Mouse (Mus musculus) ES-E14 (cell line): ENCODE data around the gene Phf21b.

ENCODE experiments used
- CHD2 ChIP-seq: IDR thresholded peaks from 2 replicates; pipeline ENCODE4 v1.6.1; 2014; ENCODE audit warnings: mild to moderate bottlenecking, low read depth, low read length, inconsistent platforms
- HCFC1 ChIP-seq: IDR thresholded peaks from 2 replicates; pipeline ENCODE4 v1.6.1; 2012; ENCODE audit warnings: low read length, inconsistent platforms, borderline replicate concordance; ENCODE audit not compliant: insufficient read depth
- MAFK ChIP-seq: IDR thresholded peaks from 2 replicates; pipeline ENCODE4 v1.6.1; 2014; ENCODE audit warnings: mild to moderate bottlenecking, low read depth, low read length, inconsistent platforms; ENCODE audit not compliant: insufficient read depth
- ZC3H11A ChIP-seq: IDR thresholded peaks from 2 replicates; pipeline ENCODE4 v1.6.1; 2012; ENCODE audit warnings: low read depth, mild to moderate bottlenecking, inconsistent platforms, low read length, borderline replicate concordance
- ZNF384 ChIP-seq: IDR thresholded peaks from 2 replicates; pipeline ENCODE4 v1.6.1; 2012; ENCODE audit warnings: low read depth, low read length, inconsistent platforms

GRCm38 (mm10) chr15:84854171-84854811 lies 1.6 kb downstream of the Phf21b start:
- TF ChIP-seq ZC3H11A (no peak), HCFC1 (no peak), ZNF384 (no peak), MAFK (no peak), CHD2 (no peak)
